Mouse (Mus musculus) hindbrain, embryonic 15.5 days (tissue): ENCODE measurements around the gene Rxfp4. TPM values are rescaled to one million over a fixed set of nuclear protein-coding genes. Genes with fewer than 3 reads are reported as not detected.

Experiments used
- ATAC-seq: fragments of 200-750 bp; cut with Nextera tagmentation; 2 replicates; pipeline ENCODE4 v1.8.0; 2017; ENCODE audit warnings: low read depth, moderate number of reproducible peaks, moderate TSS enrichment; ENCODE audit not compliant: low FRiP score
- H3K27ac ChIP-seq: fragments of 300-500 bp; sonication (generic); replicated peaks from 2 replicates; pipeline ENCODE4 v1.5.1; 2015; ENCODE audit warnings: mild to moderate bottlenecking, inconsistent platforms
- H3K27me3 ChIP-seq: fragments of 300-500 bp; sonication (generic); 2 replicates; pipeline ENCODE4 v1.6.1; 2015; ENCODE audit warnings: control low read depth, inconsistent platforms
- H3K36me3 ChIP-seq: fragments of 300-500 bp; sonication (generic); 2 replicates; pipeline ENCODE4 v1.6.1; 2015; ENCODE audit warnings: control low read depth, inconsistent platforms
- H3K4me1 ChIP-seq: fragments of 300-500 bp; sonication (generic); replicated peaks from 2 replicates; pipeline ENCODE4 v1.6.1; 2015; ENCODE audit warnings: control low read depth, inconsistent platforms
- H3K4me2 ChIP-seq: fragments of 300-500 bp; sonication (generic); 2 replicates; pipeline ENCODE4 v1.6.1; 2015; ENCODE audit warnings: moderate library complexity, mild to moderate bottlenecking, inconsistent platforms
- H3K4me3 ChIP-seq: fragments of 300-500 bp; sonication (generic); 2 replicates; pipeline ENCODE4 v1.5.1; 2015; ENCODE audit warnings: mild to moderate bottlenecking, inconsistent platforms
- H3K9ac ChIP-seq: fragments of 300-500 bp; sonication (generic); 2 replicates; pipeline ENCODE4 v1.6.1; 2015; ENCODE audit warnings: inconsistent platforms
- H3K9me3 ChIP-seq: fragments of 300-500 bp; sonication (generic); 2 replicates; pipeline ENCODE4 v1.6.1; 2016; ENCODE audit warnings: control low read depth, inconsistent platforms
- WGBS: fragments of 180-500 bp; shearing (Covaris S2); methylation state at CpG from one replicate; pipeline ENCODE4 v1.1.7; 2015; 5-methylcytosine and 5-hydroxymethylcytosine counted together
- polyA plus RNA-seq: library from polyadenylated mRNA; unstranded; fragments of >200 nt; fragmentation: Nextera tagmentation; extraction: Ambion mirVana; gene quantifications from 2 replicates; pipeline ENCODE4 v1.2.1, GENCODE M21; 2015

Rxfp4 gene
- polyA plus RNA-seq, 1 experiment from 2014 or later = not detected

DNA sequence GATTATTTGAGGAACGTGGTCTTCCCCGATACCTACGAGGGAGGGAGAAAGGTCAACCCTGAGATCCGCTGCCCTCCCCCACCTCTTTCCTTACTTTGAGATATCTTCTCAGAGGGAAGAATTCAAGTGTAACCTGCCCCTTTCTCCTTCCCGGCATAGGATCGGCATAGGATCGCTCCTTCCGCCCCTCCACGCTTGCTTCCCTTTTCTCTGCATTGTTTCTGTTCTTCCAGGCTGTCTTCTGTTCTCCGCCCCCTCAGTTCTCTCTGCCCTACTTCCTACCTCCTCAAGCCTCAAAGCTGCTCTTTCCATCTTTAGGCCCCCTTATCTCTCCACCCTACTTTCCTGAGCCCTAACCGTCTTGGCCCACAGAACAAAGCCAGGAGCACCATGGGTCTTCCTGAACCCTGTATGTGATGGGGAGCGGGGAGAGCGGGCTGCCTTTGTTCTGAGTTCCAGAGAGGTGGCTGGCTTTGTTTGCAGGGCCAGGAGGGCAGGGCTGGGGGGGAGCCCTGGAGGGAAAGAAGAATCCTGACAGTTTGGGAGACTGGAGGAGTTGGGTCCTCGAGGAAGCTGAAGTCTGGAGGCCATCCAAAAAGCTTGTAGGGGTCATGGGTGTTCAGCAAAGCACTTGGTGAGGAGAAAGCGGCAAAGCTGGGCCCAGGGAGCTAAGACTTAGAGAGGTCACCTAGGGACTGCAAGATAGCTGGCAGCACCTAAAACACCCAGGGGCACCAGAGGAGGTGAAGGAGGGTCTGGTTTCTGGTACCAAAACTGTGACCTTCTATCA is 29.4 kb downstream of the Rxfp4 start:
- Histone ChIP-seq H3K4me2 (peak overlapping the region; percentile 96), H3K9me3 (no peaks in the 10 kb centered on the region), H3K9ac (peak overlapping the region; percentile 97), H3K4me1 (peaks cover 60% of the 10 kb centered on the region), H3K4me3 (peak overlapping the region; percentile 92), H3K27me3 (no peaks in the 10 kb centered on the region), H3K27ac (peak overlapping the region; percentile 96), H3K36me3 (no peaks in the 10 kb centered on the region)
- peak; percentile 6; the same call in 1 of the 2 replicates for ATAC-seq
- WGBS = 0% methylated on average over 15 of the region's 15 CpGs

DNA sequence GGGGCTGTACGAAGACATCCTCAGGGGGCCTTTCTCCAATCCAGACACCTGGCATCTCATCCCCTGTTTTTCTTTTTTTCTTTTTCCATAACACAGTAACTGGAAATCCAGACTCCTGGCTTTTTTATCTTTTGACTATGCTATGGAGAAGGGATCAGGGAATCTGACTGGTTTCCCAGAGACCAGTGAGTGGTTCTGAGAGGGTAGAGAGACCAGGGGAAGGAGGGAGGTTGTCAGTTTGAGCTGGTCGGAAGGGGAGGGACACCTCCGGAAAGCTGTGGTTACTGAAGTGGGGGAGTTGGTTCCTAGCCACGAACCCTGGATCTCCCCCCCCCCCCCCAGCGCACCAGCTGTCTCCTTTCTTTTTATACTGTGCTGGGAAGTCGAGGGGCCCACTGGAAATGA is 30.0 kb downstream of the Rxfp4 start:
- Histone ChIP-seq H3K36me3 (no peaks in the 10 kb centered on the region), H3K4me2 (peak overlapping the region; percentile 96), H3K27me3 (no peaks in the 10 kb centered on the region), H3K27ac (peak overlapping the region; percentile 96), H3K9ac (peak overlapping the region; percentile 97), H3K9me3 (no peaks in the 10 kb centered on the region), H3K4me1 (peaks cover 55% of the 10 kb centered on the region), H3K4me3 (peak overlapping the region; percentile 92)
- WGBS = 0% methylated on average over 5 of the region's 6 CpGs
- peak; percentile 43 for ATAC-seq

DNA sequence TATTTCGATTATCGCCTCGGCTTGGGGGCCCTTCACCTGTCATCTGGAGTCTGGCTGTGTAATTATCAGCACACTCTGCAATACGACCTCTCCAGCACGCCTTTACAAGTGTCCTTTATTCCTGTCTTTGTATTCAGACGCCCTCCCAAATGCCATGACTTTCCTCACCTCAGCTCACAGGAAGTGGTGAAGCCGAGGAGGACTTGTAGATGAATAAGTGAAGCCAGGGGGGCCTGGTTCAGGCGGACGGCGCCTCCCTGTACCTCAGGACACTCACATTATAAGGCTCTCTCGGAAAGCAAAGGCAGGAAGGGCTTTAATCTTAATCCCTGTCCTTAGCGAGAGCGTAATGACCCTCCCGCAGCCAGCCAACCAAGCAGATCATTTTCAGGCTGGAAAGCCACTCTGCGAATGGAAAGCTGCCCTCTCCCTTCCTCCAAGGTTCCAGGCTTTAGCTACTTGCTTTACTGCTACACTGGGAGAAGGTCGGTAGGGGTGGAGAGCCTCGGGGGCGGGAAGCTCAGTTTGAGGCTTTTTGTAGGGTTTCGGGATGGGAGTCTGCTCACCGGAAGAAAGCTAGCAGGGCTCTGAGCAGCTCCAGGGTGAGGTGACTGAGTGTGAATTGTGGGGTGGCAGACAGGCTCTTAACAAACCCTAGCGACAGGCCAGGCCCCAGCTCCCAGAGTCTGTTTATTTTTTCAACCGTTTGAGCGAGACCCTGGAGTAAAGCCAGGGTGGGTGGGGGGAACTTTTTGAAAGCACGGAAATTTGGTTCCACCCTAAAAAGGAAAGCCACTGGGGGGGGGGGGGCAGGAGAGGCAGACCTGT is 30.6 kb downstream of the Rxfp4 start:
- no peak for ATAC-seq
- H3K4me3 ChIP-seq = peak overlapping the region; percentile 92
- H3K27ac ChIP-seq = peak overlapping the region; percentile 96
- no peaks in the 10 kb centered on the region for H3K27me3 ChIP-seq
- no peaks in the 10 kb centered on the region for H3K9me3 ChIP-seq
- H3K9ac ChIP-seq = peak overlapping the region; percentile 97
- H3K4me2 ChIP-seq = peak overlapping the region; percentile 96
- WGBS = under 1% methylated on average over 24 of the region's 24 CpGs
- H3K36me3 ChIP-seq = no peaks in the 10 kb centered on the region
- peaks cover 48% of the 10 kb centered on the region for H3K4me1 ChIP-seq

DNA sequence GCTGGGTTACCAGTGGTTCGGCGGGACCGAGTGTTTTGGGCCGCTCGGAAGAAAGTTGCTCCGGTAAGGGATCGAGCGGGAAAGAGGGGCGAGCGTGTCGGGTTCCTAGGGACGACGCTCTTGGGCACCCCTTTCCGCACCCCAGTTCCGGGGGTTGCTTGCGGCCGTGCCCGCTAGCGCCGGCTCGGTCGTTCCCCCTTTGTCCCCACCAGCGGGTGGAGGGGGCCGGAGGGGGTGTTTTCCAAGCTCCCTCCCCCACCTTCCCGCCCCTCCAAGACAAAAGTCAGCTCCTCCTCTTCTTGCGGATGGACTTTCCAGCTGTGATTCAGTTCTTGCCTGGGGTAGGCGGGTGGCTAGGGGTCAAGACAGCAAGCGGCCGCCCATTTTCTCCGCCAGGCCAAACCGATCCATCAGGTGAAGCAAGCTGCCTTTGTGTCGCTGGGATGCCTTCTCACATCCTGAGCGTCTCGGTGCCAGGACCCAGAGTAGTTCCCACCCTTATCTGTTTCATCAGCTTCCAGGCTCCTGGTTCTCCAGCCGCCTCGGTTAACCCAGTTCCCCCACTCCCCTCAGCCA is 31.3 kb downstream of the Rxfp4 start:
- peak overlapping the region; percentile 92 for H3K4me3 ChIP-seq
- 0% methylated on average over 29 of the region's 36 CpGs for WGBS
- H3K4me2 ChIP-seq = peak overlapping the region; percentile 96
- peak; percentile 27 for ATAC-seq
- peaks cover 43% of the 10 kb centered on the region for H3K4me1 ChIP-seq
- H3K27ac ChIP-seq = peak overlapping the region; percentile 96
- H3K27me3 ChIP-seq = no peaks in the 10 kb centered on the region
- no peaks in the 10 kb centered on the region for H3K9me3 ChIP-seq
- H3K36me3 ChIP-seq = no peaks in the 10 kb centered on the region
- peak overlapping the region; percentile 97 for H3K9ac ChIP-seq

DNA sequence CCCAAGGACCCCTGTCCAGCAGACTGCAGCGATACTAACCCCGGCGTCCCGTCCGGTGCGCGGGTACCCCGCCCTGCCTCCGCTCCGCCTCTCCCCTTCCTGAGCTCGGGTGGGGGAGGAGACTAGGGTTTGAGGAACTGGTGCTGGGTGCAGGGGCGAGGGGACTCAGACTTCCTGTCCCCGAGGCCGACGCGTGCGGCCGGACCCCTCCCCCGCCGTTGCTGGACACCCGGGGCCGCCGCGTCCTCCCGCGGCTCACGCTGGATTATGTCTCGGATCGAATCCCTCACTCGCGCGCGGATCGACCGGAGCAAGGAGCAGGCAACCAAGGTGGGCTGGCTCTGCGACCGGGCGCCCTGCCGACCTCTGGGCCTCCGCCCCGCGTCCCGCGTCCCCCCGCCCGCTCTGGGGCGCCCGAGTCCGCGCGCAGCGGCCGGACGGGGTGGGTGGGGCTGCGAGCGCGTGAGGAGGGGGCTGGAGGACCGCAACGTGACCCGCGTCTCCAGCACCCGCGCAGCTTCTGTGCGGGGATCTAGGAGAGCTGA is 31.9 kb downstream of the Rxfp4 start:
- no peaks in the 10 kb centered on the region for H3K27me3 ChIP-seq
- under 1% methylated on average over 55 of the region's 64 CpGs for WGBS
- ATAC-seq = peak; percentile 61
- peaks cover 43% of the 10 kb centered on the region for H3K4me1 ChIP-seq
- H3K4me3 ChIP-seq = peak overlapping the region; percentile 92
- peak overlapping the region; percentile 96 for H3K27ac ChIP-seq
- no peaks in the 10 kb centered on the region for H3K36me3 ChIP-seq
- peak overlapping the region; percentile 96 for H3K4me2 ChIP-seq
- peak overlapping the region; percentile 97 for H3K9ac ChIP-seq
- no peaks in the 10 kb centered on the region for H3K9me3 ChIP-seq

DNA sequence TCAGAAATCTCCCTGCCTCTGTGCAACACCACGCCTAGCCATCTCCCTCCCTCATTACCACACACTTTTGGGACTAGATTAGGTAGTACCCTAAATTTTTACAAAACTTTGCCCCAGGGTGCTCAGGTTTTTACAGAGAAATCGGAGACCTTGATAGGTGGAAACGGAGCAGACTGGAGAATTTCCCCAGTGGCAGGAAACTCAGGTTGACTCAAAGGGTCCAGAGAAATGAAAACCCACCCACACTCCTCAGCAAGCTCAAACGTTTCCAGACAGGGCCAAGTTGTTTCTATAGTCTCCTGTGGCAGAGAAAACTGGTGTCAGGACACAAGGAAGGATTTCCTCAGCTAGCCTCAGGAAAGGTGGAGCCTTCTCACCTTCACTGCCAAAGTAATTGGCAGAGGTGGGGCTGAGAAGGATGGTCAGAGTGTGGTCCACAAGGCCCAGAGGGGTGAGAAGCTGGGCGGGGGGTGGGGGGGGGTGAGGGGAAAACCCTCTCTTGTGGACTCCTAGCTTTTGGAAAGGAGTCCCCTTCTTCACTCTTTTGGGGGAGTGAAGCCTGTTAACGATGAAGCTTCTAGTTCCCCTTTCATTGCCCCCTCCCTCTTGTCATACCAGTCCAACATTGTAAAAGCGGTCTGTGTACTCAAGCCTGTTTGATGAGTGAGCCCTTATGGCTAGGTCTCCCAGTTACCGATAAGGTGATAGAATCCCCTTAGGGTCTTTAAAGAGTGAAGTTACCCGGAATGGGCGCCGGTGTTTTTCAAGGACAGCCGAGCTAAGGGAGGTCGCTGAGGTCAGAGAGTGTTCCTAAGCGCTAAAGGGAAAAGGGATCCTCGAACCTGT is 32.6 kb downstream of the Rxfp4 start:
- H3K9me3 ChIP-seq = no peaks in the 10 kb centered on the region
- H3K4me2 ChIP-seq = peak overlapping the region; percentile 96
- H3K36me3 ChIP-seq = no peaks in the 10 kb centered on the region
- ATAC-seq = no peak; the same call in 1 of the 2 replicates
- H3K4me1 ChIP-seq = peaks cover 42% of the 10 kb centered on the region
- H3K9ac ChIP-seq = peak overlapping the region; percentile 97
- H3K27me3 ChIP-seq = no peaks in the 10 kb centered on the region
- 14% methylated on average over 15 of the region's 15 CpGs for WGBS
- peak overlapping the region; percentile 92 for H3K4me3 ChIP-seq
- H3K27ac ChIP-seq = peak overlapping the region; percentile 96

DNA sequence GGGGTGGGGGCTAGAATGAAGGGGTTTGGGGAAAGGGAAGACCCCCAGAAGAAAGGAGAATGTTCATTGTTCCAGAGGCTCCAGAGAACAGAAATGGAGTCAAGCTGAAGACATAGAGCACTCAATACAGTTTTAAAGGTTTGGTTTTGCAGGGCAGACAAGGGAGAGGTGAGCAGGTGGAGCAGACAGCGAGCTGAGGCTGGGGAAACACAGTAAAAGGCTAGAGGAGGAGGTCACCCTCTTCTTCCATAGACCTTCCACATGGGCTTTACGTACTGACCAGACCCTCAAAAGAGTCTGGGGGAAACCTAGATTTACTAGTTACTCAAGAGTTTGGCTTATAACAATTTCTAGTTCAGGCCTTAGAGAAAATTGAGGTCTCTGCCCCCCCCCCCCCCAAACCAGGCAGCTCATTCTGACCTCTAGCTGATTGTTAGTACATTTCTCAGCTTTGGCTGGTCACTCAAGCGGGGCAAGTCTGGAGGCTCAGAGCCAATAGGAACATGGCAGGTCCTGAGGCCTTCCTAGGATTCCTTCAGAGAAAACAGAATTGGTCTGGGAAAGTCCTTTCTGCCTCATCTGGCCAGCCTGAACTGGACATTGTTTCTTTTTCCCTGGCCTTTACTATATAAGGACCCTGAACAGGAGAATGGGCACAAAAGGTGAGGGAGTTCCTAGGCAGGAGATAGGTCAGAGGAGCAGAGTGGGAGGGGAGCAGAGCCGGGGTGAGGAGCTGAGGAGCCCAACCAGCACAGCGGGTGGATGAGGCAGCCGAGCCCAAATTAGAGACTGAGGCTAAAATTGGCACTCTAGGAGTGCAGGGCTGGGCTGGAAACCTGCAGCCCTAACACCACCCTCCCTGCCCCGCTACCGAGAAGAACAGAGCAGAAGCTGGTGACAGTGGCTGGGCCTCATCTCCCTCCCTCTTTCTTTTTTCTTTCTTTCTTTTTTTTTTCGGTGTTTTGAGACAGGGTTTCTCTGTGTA is 33.5 kb downstream of the Rxfp4 start:
- H3K27ac ChIP-seq = no peak overlapping the region
- 44% methylated on average over 9 of the region's 9 CpGs for WGBS
- ATAC-seq = no peak
- no peaks in the 10 kb centered on the region for H3K36me3 ChIP-seq
- H3K27me3 ChIP-seq = no peaks in the 10 kb centered on the region
- H3K4me1 ChIP-seq = peaks cover 32% of the 10 kb centered on the region
- H3K9ac ChIP-seq = no peak overlapping the region
- H3K4me2 ChIP-seq = no peak overlapping the region
- H3K9me3 ChIP-seq = no peaks in the 10 kb centered on the region
- H3K4me3 ChIP-seq = no peak overlapping the region

DNA sequence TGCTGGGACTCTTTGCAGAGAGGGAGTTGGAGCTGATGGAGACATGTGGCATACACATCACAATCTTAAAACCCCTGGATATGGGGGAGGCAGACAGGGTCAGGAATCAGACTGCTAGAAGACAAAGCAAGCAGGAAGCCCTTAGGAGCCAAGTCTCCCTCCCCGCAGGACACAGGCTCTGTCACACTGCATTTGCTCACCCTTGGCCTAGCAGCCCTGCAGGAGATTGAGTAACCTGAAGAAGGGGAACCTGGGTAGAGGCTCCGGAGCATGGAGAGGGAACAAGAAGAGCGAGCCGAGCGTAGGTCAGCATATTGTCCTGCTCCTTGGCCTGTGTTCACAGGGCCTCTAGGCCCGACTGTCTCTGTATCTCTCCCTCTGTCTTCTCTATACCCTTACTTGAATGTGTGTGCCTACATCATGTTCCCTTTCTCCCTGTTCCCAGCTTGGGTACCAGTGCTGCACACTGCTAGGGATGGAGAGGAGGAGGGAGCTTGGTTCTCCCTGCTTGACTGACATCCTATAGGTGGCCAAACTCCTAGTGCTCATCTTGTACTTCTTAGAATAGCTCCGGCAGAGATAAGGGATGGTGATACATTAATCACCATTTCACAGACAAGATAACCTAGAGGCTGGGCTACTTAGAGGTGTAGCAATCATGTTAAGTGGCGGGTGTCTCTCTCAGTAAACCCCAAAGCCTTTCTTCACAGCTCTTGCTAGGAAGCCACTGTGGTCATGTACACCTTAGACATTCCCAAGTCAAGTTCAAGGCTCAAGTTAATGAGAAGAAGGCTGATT is 34.7 kb downstream of the Rxfp4 start:
- no peak overlapping the region for H3K9ac ChIP-seq
- no peaks in the 10 kb centered on the region for H3K36me3 ChIP-seq
- 73% methylated on average over 8 of the region's 8 CpGs for WGBS
- H3K4me3 ChIP-seq = no peak overlapping the region
- H3K27me3 ChIP-seq = no peaks in the 10 kb centered on the region
- peaks cover 23% of the 10 kb centered on the region for H3K4me1 ChIP-seq
- H3K9me3 ChIP-seq = no peaks in the 10 kb centered on the region
- H3K4me2 ChIP-seq = no peak overlapping the region
- H3K27ac ChIP-seq = no peak overlapping the region
- no peak for ATAC-seq

DNA sequence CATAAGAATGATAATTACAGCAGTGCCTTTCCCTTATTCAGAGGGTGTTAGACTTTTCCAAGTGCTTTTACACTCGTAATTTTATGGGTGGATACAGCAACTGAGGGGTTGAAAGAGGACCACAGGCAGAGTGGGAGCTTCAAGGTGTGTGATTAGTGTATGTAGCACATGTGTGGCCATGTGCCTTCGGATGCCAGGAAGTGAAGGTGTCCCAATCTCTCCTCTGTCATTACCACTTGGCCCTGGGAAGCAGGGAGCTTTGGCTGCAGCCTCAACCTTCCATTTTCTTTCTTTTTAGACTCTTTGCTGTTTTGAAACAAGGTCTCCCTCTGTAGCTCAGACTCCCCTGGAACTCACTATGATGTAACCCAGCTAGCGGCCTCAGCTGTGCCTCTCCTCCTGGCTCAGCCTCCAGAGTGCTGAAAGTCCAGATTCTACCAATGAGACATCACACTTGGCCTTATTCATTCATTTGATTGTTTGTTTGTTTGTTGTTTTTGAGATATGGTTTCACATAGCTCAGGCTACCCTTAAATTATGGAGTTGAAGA is 35.9 kb downstream of the Rxfp4 start:
- H3K4me1 ChIP-seq = peaks cover 23% of the 10 kb centered on the region
- H3K9ac ChIP-seq = no peak overlapping the region
- no peaks in the 10 kb centered on the region for H3K27me3 ChIP-seq
- H3K4me3 ChIP-seq = no peak overlapping the region
- H3K9me3 ChIP-seq = no peaks in the 10 kb centered on the region
- no peak overlapping the region for H3K27ac ChIP-seq
- no peak overlapping the region for H3K4me2 ChIP-seq
- WGBS = 87% methylated on average over 3 of the region's 3 CpGs
- no peak for ATAC-seq
- no peaks in the 10 kb centered on the region for H3K36me3 ChIP-seq
